Mouse (Mus musculus) kidney, embryonic 14.5 days (tissue): ENCODE results near the gene Ptprn. TPM values are rescaled to one million over a fixed set of nuclear protein-coding genes. Genes with fewer than 3 reads are reported as not detected.

ENCODE experiments used
- ATAC-seq: fragments of 200-750 bp; cut with Nextera tagmentation; 2 replicates; pipeline ENCODE4 v1.8.0; 2017; ENCODE audit warnings: moderate number of reproducible peaks, mild to moderate bottlenecking, moderate TSS enrichment, moderate library complexity; ENCODE audit not compliant: low FRiP score, low TSS enrichment
- H3K27ac ChIP-seq: fragments of 300-500 bp; sonication (generic); 2 replicates; pipeline ENCODE4 v1.5.1; 2014; ENCODE audit warnings: low read depth, mild to moderate bottlenecking, low read length, moderate library complexity, mixed read lengths
- H3K27me3 ChIP-seq: fragments of 300-500 bp; sonication (generic); 2 replicates; pipeline ENCODE4 v1.6.1; 2014; ENCODE audit warnings: mild to moderate bottlenecking, low read length; ENCODE audit not compliant: control insufficient read depth, insufficient read depth
- H3K36me3 ChIP-seq: fragments of 300-500 bp; sonication (generic); 2 replicates; pipeline ENCODE4 v1.6.1; 2014; ENCODE audit warnings: low read length, mixed read lengths; ENCODE audit not compliant: control insufficient read depth, insufficient read depth
- H3K4me1 ChIP-seq: fragments of 300-500 bp; sonication (generic); 2 replicates; pipeline ENCODE4 v1.6.1; 2014; ENCODE audit warnings: low read length, mixed read lengths; ENCODE audit not compliant: control insufficient read depth, insufficient read depth
- H3K4me2 ChIP-seq: fragments of 300-500 bp; sonication (generic); replicated peaks from 2 replicates; pipeline ENCODE4 v1.6.1; 2014; ENCODE audit warnings: low read depth, mild to moderate bottlenecking, low read length
- H3K4me3 ChIP-seq: fragments of 300-500 bp; sonication (generic); 2 replicates; pipeline ENCODE4 v1.5.1; 2014; ENCODE audit warnings: mild to moderate bottlenecking, low read length
- H3K9ac ChIP-seq: fragments of 300-500 bp; sonication (generic); 2 replicates; pipeline ENCODE4 v1.6.1; 2014; ENCODE audit warnings: low read depth, mild to moderate bottlenecking, low read length, moderate library complexity
- H3K9me3 ChIP-seq: fragments of 300-500 bp; sonication (generic); 2 replicates; pipeline ENCODE4 v1.6.1; 2016; ENCODE audit warnings: low read length; ENCODE audit not compliant: control insufficient read depth
- WGBS: fragments of 180-500 bp; shearing (Covaris S2); extraction: QIAGEN DNeasy Blood & Tissue Kit; methylation state at CpG from one replicate; pipeline ENCODE4 v1.1.7; 2014; 5-methylcytosine and 5-hydroxymethylcytosine counted together
- polyA plus RNA-seq: library from polyadenylated mRNA; unstranded; fragments of >200 nt; fragmentation: Nextera tagmentation; extraction: Ambion mirVana; gene quantifications from 2 replicates; pipeline ENCODE4 v1.2.1, GENCODE M21; 2014

The Ptprn gene
- polyA plus RNA-seq, 1 experiment from 2014 or later = 0.08 TPM

GRCm38 (mm10) chr1:75255516-75256046 is 8.7 kb downstream of the Ptprn start:
- Histone ChIP-seq H3K36me3 (no peaks in the 10 kb centered on the region), H3K9ac (no peak overlapping the region), H3K4me3 (no peak overlapping the region), H3K27ac (no peak overlapping the region), H3K9me3 (no peaks in the 10 kb centered on the region), H3K4me1 (peaks cover 4% of the 10 kb centered on the region), H3K4me2 (no peak overlapping the region), H3K27me3 (no peaks in the 10 kb centered on the region)
- WGBS = 62% methylated on average over 10 of the region's 10 CpGs
- no peak for ATAC-seq

DNA sequence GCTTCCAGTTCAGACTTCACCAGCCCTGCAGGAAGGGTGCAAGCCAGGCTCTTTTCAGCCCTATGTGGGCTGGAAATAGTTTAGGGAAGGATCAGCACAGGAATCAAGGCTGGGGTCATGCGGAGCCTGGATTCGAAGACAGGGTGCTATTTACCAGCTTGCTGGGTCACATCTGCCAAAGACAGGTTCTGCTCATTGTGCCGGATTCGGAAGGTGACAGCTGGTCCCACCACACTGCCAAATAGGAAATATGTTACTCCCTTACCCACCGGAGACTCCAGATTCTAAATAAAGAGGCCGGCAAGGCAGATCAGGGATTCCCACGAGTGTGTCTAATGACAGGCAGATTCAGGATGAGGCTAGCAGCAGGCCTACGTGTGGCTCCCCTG is 9.7 kb downstream of the Ptprn start:
- Histone ChIP-seq H3K9ac (no peak overlapping the region), H3K4me3 (no peak overlapping the region), H3K36me3 (no peaks in the 10 kb centered on the region), H3K9me3 (no peaks in the 10 kb centered on the region), H3K4me2 (no peak overlapping the region), H3K27ac (no peak overlapping the region), H3K4me1 (peaks cover 4% of the 10 kb centered on the region), H3K27me3 (no peaks in the 10 kb centered on the region)
- ATAC-seq = no peak
- WGBS = 85% methylated on average over 8 of the region's 8 CpGs

GRCm38 (mm10) chr1:75253849-75254624 is 10.3 kb downstream of the Ptprn start:
- WGBS = 62% methylated on average over 16 of the region's 16 CpGs
- no peaks in the 10 kb centered on the region for H3K27me3 ChIP-seq
- no peak overlapping the region for H3K27ac ChIP-seq

DNA sequence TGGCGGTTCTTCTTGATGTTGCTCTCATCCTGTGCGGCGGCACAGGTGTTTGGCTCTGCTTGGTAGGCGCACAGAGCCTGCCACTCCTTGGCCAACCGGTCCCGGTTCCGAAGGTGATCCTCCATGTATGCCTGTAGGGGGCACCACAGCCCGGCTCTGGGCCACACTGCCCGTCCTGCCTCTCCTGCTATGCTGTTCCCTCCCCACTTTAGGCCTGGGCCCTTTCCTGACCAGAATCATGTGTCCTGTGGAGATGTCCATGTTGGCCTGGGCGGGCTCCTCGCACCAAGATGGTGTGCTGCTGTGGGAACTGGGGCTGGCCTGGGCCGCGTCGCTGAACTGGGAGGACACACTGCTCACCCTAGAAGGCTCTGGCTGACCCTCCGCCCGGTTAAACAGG is 11.3 kb downstream of the Ptprn start:
- no peak for ATAC-seq
- Histone ChIP-seq H3K27ac (no peak overlapping the region), H3K4me3 (no peak overlapping the region), H3K4me2 (no peak overlapping the region), H3K9me3 (no peaks in the 10 kb centered on the region), H3K27me3 (no peaks in the 10 kb centered on the region), H3K4me1 (peaks cover 9% of the 10 kb centered on the region), H3K9ac (no peak overlapping the region), H3K36me3 (no peaks in the 10 kb centered on the region)
- 71% methylated on average over 16 of the region's 16 CpGs for WGBS

More at GRCm38 (mm10) chr1:75253849-75254624, 10.3 kb downstream of the Ptprn start:
- Histone ChIP-seq H3K9ac (no peak overlapping the region), H3K4me1 (peaks cover 4% of the 10 kb centered on the region), H3K9me3 (no peaks in the 10 kb centered on the region), H3K36me3 (no peaks in the 10 kb centered on the region), H3K4me2 (no peak overlapping the region), H3K4me3 (no peak overlapping the region)
- ATAC-seq = no peak

- Histone ChIP-seq H3K27me3 (no peaks in the 10 kb centered on the region), H3K27ac (no peak overlapping the region), H3K4me1 (peaks cover 12% of the 10 kb centered on the region), H3K4me3 (no peak overlapping the region), H3K36me3 (no peaks in the 10 kb centered on the region), H3K4me2 (no peak overlapping the region), H3K9me3 (no peaks in the 10 kb centered on the region), H3K9ac (no peak overlapping the region)
- 64% methylated on average over 13 of the region's 13 CpGs for WGBS
- no peak for ATAC-seq
Observed at GRCm38 (mm10) chr1:75252308-75252707, 12.0 kb downstream of the Ptprn start.

DNA sequence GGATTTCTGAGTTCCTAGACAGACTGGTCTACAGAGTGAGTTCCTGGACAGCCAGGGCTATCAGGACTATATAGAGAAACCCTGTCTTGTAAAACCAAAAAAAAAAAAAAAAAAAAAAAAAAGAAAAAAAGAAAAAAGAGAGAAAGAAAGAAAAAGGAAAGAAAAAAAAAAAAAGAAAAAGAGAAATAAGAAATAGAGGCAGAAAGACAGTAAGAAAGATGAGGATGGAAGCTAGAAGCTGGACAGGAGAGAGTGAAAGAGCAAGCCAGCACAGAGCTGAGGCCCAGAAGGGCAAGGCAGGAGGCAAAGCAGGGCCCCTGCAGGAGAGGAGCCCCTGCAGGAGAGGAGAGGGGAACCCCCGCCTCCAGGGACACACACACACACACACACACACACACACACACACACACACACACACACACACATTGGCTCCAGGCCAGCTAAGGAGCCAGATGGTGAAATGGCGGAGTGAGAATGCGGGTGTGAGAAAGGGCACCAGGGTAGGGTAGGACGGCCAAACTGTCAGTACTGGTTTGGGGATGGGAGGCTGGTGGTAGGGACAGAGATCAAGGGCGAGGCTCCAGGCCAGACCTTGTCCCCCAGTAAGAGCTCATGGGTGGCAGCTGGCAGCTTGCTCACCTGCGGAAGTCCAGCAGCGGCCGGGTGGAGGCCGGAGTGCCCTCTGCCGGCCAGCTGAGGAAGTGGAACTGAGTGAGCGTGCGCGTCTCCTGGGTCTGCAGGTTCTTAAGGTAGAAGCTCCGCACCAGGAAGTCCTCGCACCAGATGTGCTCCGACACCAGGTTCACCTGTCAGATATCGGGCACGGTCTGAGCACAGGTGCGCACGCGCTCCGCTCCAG is 13.0 kb downstream of the Ptprn start:
- no peaks in the 10 kb centered on the region for H3K9me3 ChIP-seq
- WGBS = 6% methylated on average over 22 of the region's 22 CpGs
- H3K4me1 ChIP-seq = peaks cover 12% of the 10 kb centered on the region
- H3K27me3 ChIP-seq = no peaks in the 10 kb centered on the region
- peak overlapping the region; percentile 35 for H3K4me2 ChIP-seq
- H3K27ac ChIP-seq = no peak overlapping the region
- no peak overlapping the region for H3K9ac ChIP-seq
- H3K36me3 ChIP-seq = no peaks in the 10 kb centered on the region
- H3K4me3 ChIP-seq = peak overlapping the region; percentile 12; the same call in 1 of the 2 replicates
- ATAC-seq = peak; percentile 47; the same call in 1 of the 2 replicates

GRCm38 (mm10) chr1:75250498-75250897 is 13.8 kb downstream of the Ptprn start:
- no peak overlapping the region for H3K9ac ChIP-seq
- H3K27me3 ChIP-seq = no peaks in the 10 kb centered on the region
- H3K4me3 ChIP-seq = no peak overlapping the region
- no peaks in the 10 kb centered on the region for H3K9me3 ChIP-seq
- H3K4me1 ChIP-seq = peaks cover 12% of the 10 kb centered on the region
- H3K27ac ChIP-seq = no peak overlapping the region
- no peaks in the 10 kb centered on the region for H3K36me3 ChIP-seq
- WGBS = 55% methylated on average over 3 of the region's 3 CpGs
- no peak for ATAC-seq
- H3K4me2 ChIP-seq = no peak overlapping the region

GRCm38 (mm10) chr1:75248041-75248772 is 16.1 kb downstream of the Ptprn start:
- Histone ChIP-seq H3K27me3 (no peaks in the 10 kb centered on the region), H3K4me2 (no peak overlapping the region), H3K36me3 (peaks cover 8% of the 10 kb centered on the region; the same call in 1 of the 2 replicates), H3K4me1 (peaks cover 12% of the 10 kb centered on the region), H3K9ac (peak overlapping the region; percentile 23; the same call in 1 of the 2 replicates), H3K4me3 (no peak overlapping the region), H3K27ac (peak overlapping the region; percentile 17; the same call in 1 of the 2 replicates), H3K9me3 (no peaks in the 10 kb centered on the region)
- WGBS = 48% methylated on average over 9 of the region's 9 CpGs
- ATAC-seq = no peak
